Mouse (Mus musculus) hindbrain, embryonic 12.5 days (tissue): ENCODE results near the gene Znrd1. TPM values are rescaled to one million over a fixed set of nuclear protein-coding genes. Genes with fewer than 3 reads are reported as not detected.
"Not testable (repeated sequence)": the region's sequence is repeated elsewhere in the genome, so short reads cannot be mapped to it uniquely, and the experiment has no call there.

Experiments used
- ATAC-seq: fragments of 200-750 bp; cut with Nextera tagmentation; 2 replicates; pipeline ENCODE4 v1.8.0; 2017; ENCODE audit warnings: moderate TSS enrichment; ENCODE audit not compliant: low FRiP score
- H3K27ac ChIP-seq: fragments of 300-500 bp; sonication (generic); 2 replicates; pipeline ENCODE4 v1.5.1; 2016; ENCODE audit warnings: mild to moderate bottlenecking
- H3K27me3 ChIP-seq: fragments of 300-500 bp; sonication (generic); 2 replicates; pipeline ENCODE4 v1.6.1; 2016; ENCODE audit warnings: mild to moderate bottlenecking
- H3K36me3 ChIP-seq: fragments of 300-500 bp; sonication (generic); 2 replicates; pipeline ENCODE4 v1.6.1; 2016; ENCODE audit warnings: mild to moderate bottlenecking
- H3K4me1 ChIP-seq: fragments of 300-500 bp; sonication (generic); 2 replicates; pipeline ENCODE4 v1.6.1; 2016
- H3K4me2 ChIP-seq: fragments of 300-500 bp; sonication (generic); replicated peaks from 2 replicates; pipeline ENCODE4 v1.6.1; 2016; ENCODE audit warnings: mild to moderate bottlenecking
- H3K4me3 ChIP-seq: fragments of 300-500 bp; sonication (generic); 2 replicates; pipeline ENCODE4 v1.5.1; 2016; ENCODE audit warnings: mild to moderate bottlenecking
- H3K9ac ChIP-seq: fragments of 300-500 bp; sonication (generic); 2 replicates; pipeline ENCODE4 v1.6.1; 2016; ENCODE audit warnings: mild to moderate bottlenecking, moderate library complexity
- H3K9me3 ChIP-seq: fragments of 300-500 bp; sonication (generic); replicated peaks from 2 replicates; pipeline ENCODE4 v1.6.1; 2016; ENCODE audit warnings: mild to moderate bottlenecking
- WGBS: fragments of 180-500 bp; shearing (Covaris S2); methylation state at CpG from one replicate; pipeline ENCODE4 v1.1.7; 2016; 5-methylcytosine and 5-hydroxymethylcytosine counted together
- polyA plus RNA-seq: library from polyadenylated mRNA; unstranded; fragments of >200 nt; fragmentation: Nextera tagmentation; extraction: Ambion mirVana; gene quantifications from 2 replicates; pipeline ENCODE4 v1.2.1, GENCODE M21; 2016

The Znrd1 gene
- polyA plus RNA-seq = 70.7 and 77.0 TPM in 2 replicates

DNA sequence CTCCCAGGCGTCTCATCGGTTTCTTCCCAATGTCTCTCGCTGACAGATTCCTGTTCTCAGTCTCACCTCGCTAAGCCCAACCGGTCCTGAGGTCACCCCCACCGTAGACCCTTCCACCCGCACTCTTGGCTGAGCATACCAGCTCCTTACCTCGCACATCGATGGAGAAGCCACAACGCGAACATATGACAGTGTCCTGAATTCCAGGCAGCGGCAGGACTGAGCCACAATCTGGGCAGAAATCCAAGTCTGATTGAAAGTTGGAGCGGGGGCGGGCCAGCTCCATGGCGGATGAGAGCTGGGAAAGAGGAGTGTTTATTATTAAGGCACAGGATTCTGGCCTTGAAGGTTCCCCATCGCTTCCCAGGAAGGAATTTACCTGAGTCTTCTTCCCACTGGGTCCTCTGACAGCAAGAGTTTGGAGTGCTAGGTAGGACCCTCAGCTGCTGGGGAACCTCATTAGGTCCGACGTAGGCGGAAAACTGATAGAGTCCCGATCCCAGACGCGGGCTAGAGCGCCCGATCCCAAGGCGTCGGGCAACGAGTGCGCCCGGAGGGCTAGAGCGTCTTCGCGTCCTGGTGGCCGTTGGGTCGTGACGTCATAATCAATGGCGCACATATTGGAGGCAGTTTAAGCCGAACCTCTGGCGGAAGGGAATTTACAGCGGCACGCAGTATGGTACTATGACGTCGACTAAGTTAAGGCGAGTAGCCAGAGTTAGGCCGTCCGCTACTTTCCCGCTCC lies at the start of gene Znrd1, which contains the start of gene Znrd1as:
Znrd1 (minus strand) TSS at position 561 of the 745 bp plus-strand sequence.
Znrd1as (plus strand) TSS at position 594 of the 745 bp plus-strand sequence.
- peak within 1 kb of the TSS; percentile 74 for H3K27ac ChIP-seq
- peaks cover 12% of the 10 kb centered on the region for H3K4me1 ChIP-seq
- H3K9ac ChIP-seq = peak within 1 kb of the TSS; percentile 78
- peak; percentile 97 for ATAC-seq
- 0 out of 2 replicates have a peak, but pooled peaks cover 5% of the 10 kb centered on the region for H3K36me3 ChIP-seq
- H3K4me3 ChIP-seq = peak within 1 kb of the TSS; percentile 70
- H3K4me2 ChIP-seq = peak within 1 kb of the TSS; percentile 73
- H3K9me3 ChIP-seq = no peaks in the 10 kb centered on the region
- H3K27me3 ChIP-seq = no peaks in the 10 kb centered on the region
- under 1% methylated on average over 46 of the region's 46 CpGs for WGBS

DNA sequence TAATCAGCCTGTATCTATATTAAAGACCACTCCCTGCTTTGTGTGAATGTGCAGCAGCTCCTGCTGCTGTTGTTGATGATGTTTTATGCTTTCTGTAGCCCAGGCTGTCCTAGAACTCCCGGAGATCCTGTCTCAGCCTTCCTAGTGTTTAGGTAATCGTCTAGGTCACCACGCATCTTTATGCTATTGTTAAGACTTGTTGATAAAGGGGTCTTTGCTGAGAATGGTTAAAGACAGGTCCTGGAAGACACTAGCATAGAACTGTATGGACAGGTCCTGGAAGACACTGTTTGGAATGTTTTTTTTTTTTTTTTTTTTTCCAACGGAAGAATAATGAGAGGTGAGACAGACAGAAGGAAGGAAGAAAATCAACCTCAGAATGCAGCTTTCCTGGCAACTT lies 45.0 kb upstream of the Znrd1 start:
- Histone ChIP-seq H3K9me3 (no peaks in the 10 kb centered on the region), H3K27ac (peak overlapping the region; percentile 95), H3K27me3 (no peaks in the 10 kb centered on the region), H3K4me2 (peak overlapping the region; percentile 56), H3K36me3 (peaks cover 37% of the 10 kb centered on the region), H3K9ac (peak overlapping the region; percentile 92), H3K4me3 (peak overlapping the region; percentile 60), H3K4me1 (peaks cover 6% of the 10 kb centered on the region; the same call in 1 of the 2 replicates)
- 37% methylated on average over 4 of the region's 4 CpGs for WGBS
- peak; percentile 15; the same call in 1 of the 2 replicates for ATAC-seq

DNA sequence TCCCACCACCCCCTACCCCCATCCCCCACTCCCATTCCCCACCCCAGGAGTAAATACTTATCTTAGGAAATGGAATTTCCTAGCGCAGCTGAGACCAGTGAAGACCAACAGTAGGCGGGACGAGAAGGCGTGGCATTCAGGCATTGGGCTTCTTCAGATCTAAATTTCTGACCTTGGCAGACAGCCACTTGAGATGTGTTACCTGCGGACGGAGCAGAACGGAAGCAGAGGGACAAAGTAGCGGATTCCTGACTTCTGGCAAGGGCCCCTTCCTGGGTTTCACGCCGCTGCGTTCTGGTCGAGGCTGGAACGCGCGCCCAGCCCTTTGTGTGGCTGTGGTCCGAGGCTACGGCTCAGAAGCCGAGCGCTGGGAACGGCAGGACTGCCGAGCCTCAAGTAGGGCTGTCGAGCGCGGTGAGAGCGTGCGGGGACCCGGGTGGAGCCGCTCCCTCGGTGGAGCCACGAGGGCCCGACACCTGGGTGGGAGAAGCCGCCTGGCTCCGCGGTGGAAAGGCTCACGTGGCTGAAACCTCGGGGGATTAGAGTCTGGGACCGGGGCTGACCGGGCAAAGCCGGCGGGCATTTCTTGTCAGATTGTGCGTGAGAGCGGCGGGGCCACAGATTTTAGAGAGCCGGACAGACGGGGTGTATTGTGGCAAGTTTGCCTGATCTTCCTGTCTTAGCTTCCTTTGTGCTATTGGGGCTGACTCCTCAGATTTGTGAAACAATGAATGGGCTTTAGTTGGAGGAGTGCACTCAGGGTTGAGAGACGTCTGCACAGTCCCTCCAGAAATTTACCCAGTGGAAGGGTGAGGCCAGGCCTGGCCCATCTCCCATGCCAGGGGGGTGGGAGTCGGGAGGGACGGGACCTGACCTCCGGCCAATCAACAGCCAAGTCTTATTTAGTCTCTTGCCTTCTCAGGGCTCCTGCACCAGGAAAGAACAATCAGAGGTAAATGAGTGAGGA lies 44.3 kb upstream of the Znrd1 start:
- H3K27ac ChIP-seq = peak overlapping the region; percentile 95
- H3K9ac ChIP-seq = peak overlapping the region; percentile 92
- peaks cover 6% of the 10 kb centered on the region; the same call in 1 of the 2 replicates for H3K4me1 ChIP-seq
- H3K4me2 ChIP-seq = peak overlapping the region; percentile 56
- no peaks in the 10 kb centered on the region for H3K27me3 ChIP-seq
- H3K9me3 ChIP-seq = no peaks in the 10 kb centered on the region
- peak; percentile 88 for ATAC-seq
- H3K4me3 ChIP-seq = peak overlapping the region; percentile 60
- under 1% methylated on average over 49 of the region's 49 CpGs for WGBS
- peaks cover 29% of the 10 kb centered on the region for H3K36me3 ChIP-seq

DNA sequence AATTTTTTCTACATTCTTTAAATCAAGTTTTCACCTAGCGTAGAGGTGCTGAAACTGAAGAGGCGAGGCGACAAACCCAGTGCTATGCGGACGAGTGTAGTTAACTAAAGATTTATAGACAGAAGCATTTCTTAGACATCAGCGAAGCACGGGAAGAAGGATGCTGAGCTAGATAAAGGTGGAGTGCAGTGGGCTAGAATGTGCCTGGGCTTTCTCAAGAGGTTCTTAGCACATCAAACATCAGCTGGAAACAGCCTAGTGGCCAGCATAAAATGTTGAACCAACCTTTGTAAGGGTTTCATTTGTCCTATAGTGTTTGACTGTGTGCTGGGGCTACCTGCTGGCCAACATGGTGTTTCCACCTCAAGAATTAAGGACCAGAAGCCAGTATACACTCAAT lies 42.5 kb upstream of the Znrd1 start, which contains the start of gene Zfp57:
Zfp57 (plus strand) TSS at position 301 of the 400 bp plus-strand sequence.
- H3K27ac ChIP-seq = peak within 1 kb of the TSS; percentile 95

DNA sequence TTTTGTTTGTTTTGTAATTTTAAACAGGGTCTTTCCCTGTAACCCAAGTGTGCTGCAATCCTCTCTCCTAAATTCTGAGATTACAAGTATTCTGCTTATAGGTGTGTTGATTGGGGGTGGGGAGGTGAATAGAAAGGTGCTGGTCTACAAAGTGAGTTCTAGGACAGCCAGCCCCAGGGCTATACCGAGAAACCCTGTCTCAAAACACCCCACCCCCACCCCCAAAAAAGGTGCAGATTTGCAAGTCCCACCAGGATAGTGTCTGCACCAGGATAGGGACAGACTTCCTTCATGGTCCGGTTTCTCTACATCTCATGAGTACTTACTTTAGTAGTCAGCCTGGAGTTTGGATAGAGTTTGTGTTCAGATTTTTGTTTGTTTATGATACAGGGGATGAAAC lies 40.1 kb upstream of the Znrd1 start:
- no peaks in the 10 kb centered on the region for H3K4me1 ChIP-seq
- H3K4me3 ChIP-seq = no peak overlapping the region
- no peaks in the 10 kb centered on the region for H3K27me3 ChIP-seq
- no peak for ATAC-seq
- no peaks in the 10 kb centered on the region for H3K36me3 ChIP-seq
- H3K27ac ChIP-seq = no peak overlapping the region
- no peaks in the 10 kb centered on the region for H3K9me3 ChIP-seq
- H3K4me2 ChIP-seq = no peak overlapping the region
- 84% methylated on average over 2 of the region's 2 CpGs for WGBS
- H3K9ac ChIP-seq = no peak overlapping the region

More for the DNA sequence above, 42.5 kb upstream of the Znrd1 start, which contains the start of gene Zfp57:
- Histone ChIP-seq H3K4me3 (peak within 1 kb of the TSS; percentile 60), H3K9me3 (no peaks in the 10 kb centered on the region), H3K4me2 (peak within 1 kb of the TSS; percentile 56), H3K9ac (peak within 1 kb of the TSS; percentile 92; the same call in 1 of the 2 replicates), H3K4me1 (peaks cover 6% of the 10 kb centered on the region; the same call in 1 of the 2 replicates), H3K27me3 (no peaks in the 10 kb centered on the region), H3K36me3 (peaks cover 13% of the 10 kb centered on the region)
- ATAC-seq = no peak
- 97% methylated on average over 7 of the region's 7 CpGs for WGBS

DNA sequence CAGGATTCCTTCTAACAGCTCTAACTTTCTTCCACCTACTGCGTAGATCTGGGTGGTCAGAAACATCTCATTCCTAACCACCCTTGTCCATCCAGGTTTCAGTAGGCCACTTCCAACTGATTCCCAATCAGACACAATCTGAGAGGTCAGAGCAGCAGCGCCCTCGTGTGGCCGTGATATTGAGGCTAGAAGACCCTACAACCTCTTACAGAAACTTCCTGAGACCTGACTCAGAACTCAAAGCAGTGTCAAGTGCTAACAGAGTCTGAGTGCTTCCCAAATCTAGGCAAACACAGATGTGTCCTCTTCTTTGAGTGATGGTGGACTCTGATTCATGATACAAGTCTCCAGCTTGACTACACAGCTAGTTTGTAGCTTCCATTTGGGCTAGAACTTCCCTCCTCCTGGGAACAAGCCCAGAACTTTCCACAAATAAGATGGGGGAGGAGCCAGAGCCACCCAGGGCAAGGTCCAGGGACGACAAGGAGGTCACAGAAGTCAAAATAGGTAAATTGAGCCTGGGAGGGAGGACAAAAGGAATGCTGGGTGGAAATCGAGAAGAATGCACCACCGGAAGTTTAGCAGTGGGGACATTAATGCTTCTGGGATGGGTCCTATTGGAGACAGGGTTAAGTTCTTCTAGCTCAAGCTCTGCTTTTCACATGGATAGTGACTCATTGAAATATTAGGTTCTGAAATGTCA lies 38.8 kb upstream of the Znrd1 start:
- 27% methylated on average over 7 of the region's 7 CpGs for WGBS
- no peak overlapping the region for H3K4me3 ChIP-seq
- H3K9ac ChIP-seq = no peak overlapping the region
- H3K4me1 ChIP-seq = no peaks in the 10 kb centered on the region
- H3K27ac ChIP-seq = no peak overlapping the region
- no peak for ATAC-seq
- H3K36me3 ChIP-seq = no peaks in the 10 kb centered on the region
- H3K9me3 ChIP-seq = no peaks in the 10 kb centered on the region
- H3K4me2 ChIP-seq = no peak overlapping the region
- H3K27me3 ChIP-seq = no peaks in the 10 kb centered on the region

DNA sequence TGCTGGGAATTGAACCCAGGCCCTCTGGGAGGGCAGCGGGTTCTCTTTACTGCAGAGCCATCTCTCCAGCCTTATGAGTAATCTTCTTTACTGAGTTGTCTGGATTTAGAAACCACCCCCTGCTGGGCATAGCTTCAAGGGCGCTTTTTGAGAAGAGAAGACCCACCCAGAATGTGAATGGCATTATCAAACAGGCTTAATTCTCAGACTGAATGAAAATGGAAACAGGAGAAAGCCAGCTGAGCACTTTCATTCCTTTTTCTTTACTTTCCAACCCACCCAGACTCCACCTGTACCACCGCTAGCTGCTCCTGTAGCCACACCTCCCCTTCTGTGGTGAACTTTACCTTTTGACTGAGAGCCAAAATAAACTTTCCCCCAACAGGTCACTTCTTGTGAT lies 37.1 kb upstream of the Znrd1 start:
- Histone ChIP-seq H3K27me3 (no peaks in the 10 kb centered on the region), H3K4me1 (no peaks in the 10 kb centered on the region), H3K36me3 (no peaks in the 10 kb centered on the region), H3K9me3 (no peaks in the 10 kb centered on the region), H3K4me2 (no peak overlapping the region), H3K4me3 (no peak overlapping the region), H3K9ac (no peak overlapping the region), H3K27ac (no peak overlapping the region)
- 64% methylated on average over 3 of the region's 3 CpGs for WGBS
- ATAC-seq = no peak

GRCm38 (mm10) chr17:36994528-36994927 lies 36.2 kb upstream of the Znrd1 start:
- Histone ChIP-seq H3K4me3 (no peak overlapping the region), H3K27ac (no peak overlapping the region), H3K4me1 (no peaks in the 10 kb centered on the region), H3K27me3 (peaks cover 2% of the 10 kb centered on the region), H3K9ac (no peak overlapping the region), H3K9me3 (no peaks in the 10 kb centered on the region), H3K4me2 (no peak overlapping the region), H3K36me3 (no peaks in the 10 kb centered on the region)
- WGBS = 81% methylated on average over 2 of the region's 2 CpGs
- ATAC-seq = no peak

DNA sequence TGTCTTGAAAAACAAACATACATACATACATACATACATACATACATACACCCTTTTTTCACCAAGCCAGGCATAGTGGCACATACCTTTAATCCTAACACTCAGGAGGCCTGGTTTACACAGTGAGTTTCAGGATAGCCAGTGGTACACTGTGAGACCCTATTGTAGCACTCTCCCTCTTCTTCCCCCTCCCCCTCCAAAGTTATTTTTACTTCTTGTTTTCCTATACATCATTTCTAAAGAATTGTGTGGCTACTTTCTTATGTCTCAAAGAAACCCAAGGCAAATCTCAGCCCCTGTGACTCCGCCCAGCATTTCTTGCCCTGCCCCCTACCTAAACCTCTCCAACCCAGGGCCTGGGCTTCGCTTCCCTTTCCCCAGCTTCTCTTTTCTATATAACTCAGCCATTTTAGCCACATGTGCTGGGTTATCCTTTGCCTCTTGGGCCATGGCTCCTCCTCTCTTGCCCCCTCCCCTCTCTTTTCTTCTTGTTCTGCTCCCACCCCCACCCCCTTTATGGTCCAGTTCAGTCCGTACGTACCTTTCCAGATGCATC lies 35.5 kb upstream of the Znrd1 start:
- WGBS = 85% methylated on average over 4 of the region's 4 CpGs
- H3K27ac ChIP-seq = no peak overlapping the region
- H3K36me3 ChIP-seq = no peaks in the 10 kb centered on the region
- H3K9ac ChIP-seq = no peak overlapping the region
- no peak overlapping the region for H3K4me2 ChIP-seq
- H3K27me3 ChIP-seq = peaks cover 9% of the 10 kb centered on the region
- no peak for ATAC-seq
- no peak overlapping the region for H3K4me3 ChIP-seq
- H3K9me3 ChIP-seq = no peaks in the 10 kb centered on the region
- no peaks in the 10 kb centered on the region for H3K4me1 ChIP-seq

DNA sequence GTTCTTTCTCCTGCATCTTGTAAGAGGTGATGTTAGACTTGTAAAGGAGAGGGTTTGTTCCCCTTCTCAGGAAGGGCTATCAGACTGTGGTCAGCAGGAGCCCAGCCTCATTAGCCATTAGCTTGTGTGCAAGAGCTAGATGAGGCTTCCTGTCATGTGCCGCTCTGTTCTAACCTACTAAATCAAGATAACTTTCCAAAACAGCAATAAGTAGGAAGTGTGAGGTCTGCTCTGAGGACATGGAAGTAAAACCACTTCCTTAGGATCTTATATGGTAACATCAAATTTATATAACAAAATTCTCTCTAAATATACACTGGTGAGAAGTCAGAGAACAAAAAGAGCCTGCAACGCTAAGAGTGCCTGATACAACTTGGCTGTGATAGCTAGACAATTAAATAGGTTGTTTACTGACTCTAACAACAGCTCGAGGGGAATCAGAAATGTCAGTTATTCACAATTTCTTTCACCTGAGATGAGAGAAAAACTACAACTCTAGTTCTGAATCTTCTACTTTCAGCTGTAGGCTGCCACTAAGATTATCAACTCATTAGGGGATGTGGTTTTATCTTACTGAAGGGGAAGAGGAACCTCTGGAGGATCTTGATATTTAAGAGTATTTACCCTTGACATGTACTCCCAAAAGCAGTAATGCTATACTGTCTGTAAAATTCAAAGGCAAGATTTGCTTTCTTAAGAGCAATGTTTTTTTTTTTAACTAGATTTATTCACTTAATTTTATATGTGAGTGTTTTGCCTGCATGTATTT lies 34.2 kb upstream of the Znrd1 start:
- Histone ChIP-seq H3K9ac (no peak overlapping the region), H3K4me2 (no peak overlapping the region), H3K4me3 (no peak overlapping the region), H3K9me3 (no peaks in the 10 kb centered on the region), H3K27ac (no peak overlapping the region), H3K4me1 (no peaks in the 10 kb centered on the region), H3K36me3 (no peaks in the 10 kb centered on the region), H3K27me3 (peaks cover 22% of the 10 kb centered on the region)
- 83% methylated on average over 3 of the region's 3 CpGs for WGBS
- no peak for ATAC-seq

DNA sequence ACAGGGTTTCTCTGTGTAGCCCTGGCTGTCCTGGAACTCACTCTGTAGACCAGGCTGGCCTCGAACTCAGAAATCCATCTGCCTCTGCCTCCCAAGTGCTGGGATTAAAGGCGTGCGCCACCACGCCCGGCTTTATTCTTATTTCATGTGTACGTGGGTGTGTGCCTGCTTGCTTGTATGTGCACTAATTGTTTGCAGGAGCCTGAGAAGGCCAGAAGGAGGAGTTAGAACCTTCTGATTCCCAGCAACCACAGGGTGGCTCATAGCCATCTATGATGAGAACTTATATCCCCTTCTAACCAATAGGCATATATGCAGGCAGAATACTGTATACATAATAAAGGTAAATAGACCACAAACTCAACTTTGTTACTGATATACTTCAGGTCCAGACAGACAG lies 32.3 kb upstream of the Znrd1 start:
- peaks cover 30% of the 10 kb centered on the region for H3K27me3 ChIP-seq
- ATAC-seq, H3K36me3 ChIP-seq, H3K9me3 ChIP-seq, H3K4me2 ChIP-seq, H3K9ac ChIP-seq, H3K4me3 ChIP-seq, H3K27ac ChIP-seq, H3K4me1 ChIP-seq: not testable (repeated sequence)
- 85% methylated on average over 6 of the region's 6 CpGs for WGBS
